Mouse (Mus musculus) megakaryocyte, embryonic 14.5 days (primary cell): ENCODE results near the gene Atn1. TPM values are rescaled to one million over a fixed set of nuclear protein-coding genes. Genes with fewer than 3 reads are reported as not detected.
"Not testable (repeated sequence)": the region's sequence is repeated elsewhere in the genome, so short reads cannot be mapped to it uniquely, and the experiment has no call there.

ENCODE experiments used
- H3K27me3 ChIP-seq: replicated peaks from 2 replicates; pipeline ENCODE3; 2012; ENCODE audit warnings: inconsistent platforms
- H3K36me3 ChIP-seq: replicated peaks from 2 replicates; pipeline ENCODE3; 2012; ENCODE audit warnings: low read length, inconsistent platforms, mixed read lengths
- H3K4me1 ChIP-seq: 2 replicates; pipeline ENCODE4 v1.6.1; 2012; ENCODE audit warnings: inconsistent platforms
- H3K4me3 ChIP-seq: replicated peaks from 2 replicates; pipeline ENCODE3; 2012; ENCODE audit warnings: moderate library complexity, mild to moderate bottlenecking, inconsistent platforms
- H3K9me3 ChIP-seq: 2 replicates; pipeline ENCODE4 v1.6.1; 2012; ENCODE audit warnings: inconsistent platforms
- FLI1 ChIP-seq: IDR thresholded peaks from 2 replicates; pipeline ENCODE4 v1.6.1; 2012; ENCODE audit warnings: low read length, inconsistent platforms, mixed read lengths
- GATA1 ChIP-seq: IDR thresholded peaks from 3 replicates; pipeline ENCODE4 v1.6.1; 2012; ENCODE audit warnings: mixed read lengths, low read length, inconsistent platforms, borderline replicate concordance
- polyA plus RNA-seq: library from polyadenylated mRNA; stranded (reverse); fragments of >175 nt; gene quantifications from 2 replicates; pipeline ENCODE4 v1.2.3, GENCODE M21; 2012; ENCODE audit warnings: low replicate concordance; ENCODE audit not compliant: insufficient read depth

Gene Atn1
- 38.5 and 97.6 TPM in 2 replicates for polyA plus RNA-seq

- Histone ChIP-seq H3K4me3 (peak within 1 kb of the TSS; percentile 97), H3K27me3 (peaks cover 23% of the 10 kb centered on the region), H3K36me3 (peaks cover 7% of the 10 kb centered on the region), H3K4me1 (peaks cover 55% of the 10 kb centered on the region), H3K9me3 (no peaks in the 10 kb centered on the region)
- TF ChIP-seq FLI1 = no peak
- no peak for TF ChIP-seq GATA1
Measured at GRCm38 (mm10) chr6:124755831-124756595, at the start of gene Atn1, which contains the start of gene Gm45234. Atn1 (minus strand) TSS chr6:124756524. Gm45234 (minus strand) TSS chr6:124756021.

- Histone ChIP-seq H3K4me1 (peaks cover 57% of the 10 kb centered on the region), H3K4me3 (peak overlapping the region; percentile 92), H3K9me3 (no peaks in the 10 kb centered on the region), H3K36me3 (peaks cover 11% of the 10 kb centered on the region), H3K27me3 (no peaks in the 10 kb centered on the region)
- TF ChIP-seq GATA1 (no peak), FLI1 (no peak)
Measured at GRCm38 (mm10) chr6:124805341-124806321, 49.3 kb upstream of the Atn1 start.

GRCm38 (mm10) chr6:124804341-124804740, 48.0 kb upstream of the Atn1 start:
- Histone ChIP-seq H3K9me3 (no peaks in the 10 kb centered on the region), H3K36me3 (no peaks in the 10 kb centered on the region), H3K4me1 (peaks cover 44% of the 10 kb centered on the region), H3K4me3 (no peak overlapping the region), H3K27me3 (no peaks in the 10 kb centered on the region)
- TF ChIP-seq FLI1 (no peak), GATA1 (no peak)

- H3K4me1 ChIP-seq = peaks cover 38% of the 10 kb centered on the region
- H3K9me3 ChIP-seq, H3K27me3 ChIP-seq, H3K36me3 ChIP-seq, H3K4me3 ChIP-seq: not testable (repeated sequence)
Measured at GRCm38 (mm10) chr6:124803691-124804090, 47.4 kb upstream of the Atn1 start.

GRCm38 (mm10) chr6:124803061-124803460, 46.7 kb upstream of the Atn1 start:
- H3K36me3 ChIP-seq = no peaks in the 10 kb centered on the region
- H3K27me3 ChIP-seq = no peaks in the 10 kb centered on the region
- TF ChIP-seq FLI1 (no peak), GATA1 (no peak)
- H3K9me3 ChIP-seq = no peaks in the 10 kb centered on the region
- no peak overlapping the region for H3K4me3 ChIP-seq
- H3K4me1 ChIP-seq = peaks cover 32% of the 10 kb centered on the region

- not testable (repeated sequence) for H3K4me3 ChIP-seq, H3K9me3 ChIP-seq, H3K27me3 ChIP-seq, H3K36me3 ChIP-seq
- peaks cover 25% of the 10 kb centered on the region for H3K4me1 ChIP-seq
Measured at GRCm38 (mm10) chr6:124802400-124802799, 46.1 kb upstream of the Atn1 start.

GRCm38 (mm10) chr6:124796200-124796599, 39.9 kb upstream of the Atn1 start:
- H3K9me3 ChIP-seq = no peaks in the 10 kb centered on the region
- H3K27me3 ChIP-seq = peaks cover 4% of the 10 kb centered on the region
- no peaks in the 10 kb centered on the region for H3K36me3 ChIP-seq
- H3K4me3 ChIP-seq = no peak overlapping the region
- no peaks in the 10 kb centered on the region for H3K4me1 ChIP-seq
- TF ChIP-seq FLI1 (no peak), GATA1 (no peak)

GRCm38 (mm10) chr6:124795781-124796180, 39.5 kb upstream of the Atn1 start:
- H3K27me3 ChIP-seq = peaks cover 4% of the 10 kb centered on the region
- H3K4me1 ChIP-seq = no peaks in the 10 kb centered on the region
- no peaks in the 10 kb centered on the region for H3K9me3 ChIP-seq
- no peak for TF ChIP-seq GATA1
- no peak for TF ChIP-seq FLI1
- H3K36me3 ChIP-seq = no peaks in the 10 kb centered on the region
- H3K4me3 ChIP-seq = no peak overlapping the region

GRCm38 (mm10) chr6:124791911-124792310, 35.6 kb upstream of the Atn1 start:
- TF ChIP-seq FLI1 (no peak), GATA1 (no peak)
- Histone ChIP-seq H3K36me3 (no peaks in the 10 kb centered on the region), H3K4me1 (peaks cover 3% of the 10 kb centered on the region), H3K27me3 (peaks cover 4% of the 10 kb centered on the region), H3K4me3 (no peak overlapping the region), H3K9me3 (no peaks in the 10 kb centered on the region)

- no peaks in the 10 kb centered on the region for H3K9me3 ChIP-seq
- H3K4me3 ChIP-seq = no peak overlapping the region
- H3K36me3 ChIP-seq = no peaks in the 10 kb centered on the region
- H3K4me1 ChIP-seq = peaks cover 6% of the 10 kb centered on the region
- TF ChIP-seq GATA1 (no peak), FLI1 (no peak)
- H3K27me3 ChIP-seq = peaks cover 4% of the 10 kb centered on the region
Measured at GRCm38 (mm10) chr6:124790121-124790520, 33.8 kb upstream of the Atn1 start.
